Mouse (Mus musculus) lung, postnatal 0 days (tissue): ENCODE results near the gene Wnk3.
"Not testable (repeated sequence)": the region's sequence is repeated elsewhere in the genome, so short reads cannot be mapped to it uniquely, and the experiment has no call there.

ENCODE experiments used
- CTCF ChIP-seq: IDR thresholded peaks from 2 replicates; pipeline ENCODE4 v1.5.1; 2016; ENCODE audit warnings: antibody characterized with exemption, mild to moderate bottlenecking
- EP300 ChIP-seq: IDR thresholded peaks from 2 replicates; pipeline ENCODE4 v1.6.1; 2016; ENCODE audit warnings: antibody characterized with exemption, mild to moderate bottlenecking, control low read depth

DNA sequence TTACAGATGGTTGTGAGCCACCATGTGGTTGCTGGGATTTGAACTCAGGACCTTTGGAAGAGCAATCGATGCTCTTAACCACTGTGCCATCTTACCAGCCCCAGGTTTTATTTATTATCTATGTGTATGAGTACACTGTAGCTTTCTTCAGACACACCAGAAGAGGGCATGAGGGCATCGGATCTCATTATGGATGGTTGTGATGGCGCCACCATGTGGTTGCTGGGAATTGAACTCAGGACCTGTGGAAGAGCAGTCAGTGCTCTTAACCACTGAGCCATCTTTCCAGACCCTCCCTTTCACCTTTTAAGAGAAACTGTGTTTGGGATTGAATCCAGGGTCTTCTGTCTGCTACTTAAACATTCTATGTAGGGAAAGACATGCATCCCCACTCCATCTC is 24.7 kb upstream of the Wnk3 start:
- TF ChIP-seq CTCF: 0 out of 2 replicates have a peak, but pooled peaks have one; percentile 23
- not testable (repeated sequence) for TF ChIP-seq EP300
